Mouse (Mus musculus) intestine, embryonic 16.5 days (tissue): ENCODE results near the gene Ccnf. TPM values are rescaled to one million over a fixed set of nuclear protein-coding genes. Genes with fewer than 3 reads are reported as not detected.

Source experiments
- ATAC-seq: fragments of 200-750 bp; cut with Nextera tagmentation; 2 replicates; pipeline ENCODE4 v1.8.0; 2017; ENCODE audit warnings: moderate TSS enrichment, moderate library complexity
- H3K27ac ChIP-seq: fragments of 300-500 bp; sonication (generic); 2 replicates; pipeline ENCODE4 v1.5.1; 2014; ENCODE audit warnings: mild to moderate bottlenecking, low read length
- H3K27me3 ChIP-seq: fragments of 300-500 bp; sonication (generic); replicated peaks from 2 replicates; pipeline ENCODE4 v1.6.1; 2014; ENCODE audit warnings: low read length, control low read depth, mixed read lengths; ENCODE audit not compliant: control insufficient read depth, insufficient read depth
- H3K36me3 ChIP-seq: fragments of 300-500 bp; sonication (generic); 2 replicates; pipeline ENCODE4 v1.6.1; 2014; ENCODE audit warnings: low read length, control low read depth; ENCODE audit not compliant: control insufficient read depth, insufficient read depth
- H3K4me1 ChIP-seq: fragments of 300-500 bp; sonication (generic); 2 replicates; pipeline ENCODE4 v1.6.1; 2014; ENCODE audit warnings: low read length, control low read depth, mixed read lengths; ENCODE audit not compliant: control insufficient read depth, insufficient read depth
- H3K4me2 ChIP-seq: fragments of 300-500 bp; sonication (generic); 2 replicates; pipeline ENCODE4 v1.6.1; 2014; ENCODE audit warnings: low read depth, low read length, control low read depth
- H3K4me3 ChIP-seq: fragments of 300-500 bp; sonication (generic); 2 replicates; pipeline ENCODE4 v1.5.1; 2014; ENCODE audit warnings: mild to moderate bottlenecking, low read length
- H3K9ac ChIP-seq: fragments of 300-500 bp; sonication (generic); 2 replicates; pipeline ENCODE4 v1.6.1; 2014; ENCODE audit warnings: low read depth, low read length
- H3K9me3 ChIP-seq: fragments of 300-500 bp; sonication (generic); 2 replicates; pipeline ENCODE4 v1.6.1; 2016; ENCODE audit warnings: low read length, control low read depth; ENCODE audit not compliant: control insufficient read depth
- WGBS: fragments of 180-500 bp; shearing (Covaris S2); extraction: QIAGEN DNeasy Blood & Tissue Kit; methylation state at CpG from one replicate; pipeline ENCODE4 v1.1.7; 2014; 5-methylcytosine and 5-hydroxymethylcytosine counted together
- polyA plus RNA-seq: library from polyadenylated mRNA; unstranded; fragments of >200 nt; fragmentation: Nextera tagmentation; extraction: Ambion mirVana; gene quantifications from 2 replicates; pipeline ENCODE4 v1.2.1, GENCODE M21; 2015

Ccnf gene
- polyA plus RNA-seq, 1 experiment from 2014 or later = 49.9 TPM

- no peaks in the 10 kb centered on the region for H3K4me1 ChIP-seq
- H3K27ac ChIP-seq = no peak overlapping the region
- 70% methylated on average over 2 of the region's 2 CpGs for WGBS
- no peaks in the 10 kb centered on the region for H3K36me3 ChIP-seq
- no peak overlapping the region for H3K4me2 ChIP-seq
- H3K9ac ChIP-seq = no peak overlapping the region
- H3K4me3 ChIP-seq = no peak overlapping the region
- no peaks in the 10 kb centered on the region for H3K27me3 ChIP-seq
- H3K9me3 ChIP-seq = no peaks in the 10 kb centered on the region
- no peak for ATAC-seq
Observed at GRCm38 (mm10) chr17:24264766-24265165, 13.5 kb upstream of the Ccnf start.

GRCm38 (mm10) chr17:24260516-24260915, 9.2 kb upstream of the Ccnf start:
- Histone ChIP-seq H3K27ac (no peak overlapping the region), H3K9me3 (no peaks in the 10 kb centered on the region), H3K36me3 (no peaks in the 10 kb centered on the region), H3K4me1 (no peaks in the 10 kb centered on the region), H3K4me2 (no peak overlapping the region), H3K27me3 (no peaks in the 10 kb centered on the region), H3K4me3 (no peak overlapping the region), H3K9ac (no peak overlapping the region)
- 64% methylated on average over 4 of the region's 4 CpGs for WGBS
- ATAC-seq = no peak

- H3K27me3 ChIP-seq = no peaks in the 10 kb centered on the region
- no peaks in the 10 kb centered on the region for H3K4me1 ChIP-seq
- H3K36me3 ChIP-seq = no peaks in the 10 kb centered on the region
- no peak overlapping the region for H3K4me2 ChIP-seq
- H3K27ac ChIP-seq = no peak overlapping the region
- H3K4me3 ChIP-seq = no peak overlapping the region
- 71% methylated on average over 5 of the region's 5 CpGs for WGBS
- ATAC-seq = no peak
- H3K9me3 ChIP-seq = no peaks in the 10 kb centered on the region
- no peak overlapping the region for H3K9ac ChIP-seq
Observed at GRCm38 (mm10) chr17:24259702-24260101, 8.4 kb upstream of the Ccnf start.

- no peak overlapping the region for H3K4me2 ChIP-seq
- no peak overlapping the region for H3K9ac ChIP-seq
- H3K36me3 ChIP-seq = no peaks in the 10 kb centered on the region
- H3K9me3 ChIP-seq = no peaks in the 10 kb centered on the region
- H3K4me3 ChIP-seq = no peak overlapping the region
- 59% methylated on average over 4 of the region's 4 CpGs for WGBS
- ATAC-seq = no peak
- H3K27me3 ChIP-seq = no peaks in the 10 kb centered on the region
- no peak overlapping the region for H3K27ac ChIP-seq
- H3K4me1 ChIP-seq = no peaks in the 10 kb centered on the region
Observed at GRCm38 (mm10) chr17:24258981-24259380, 7.7 kb upstream of the Ccnf start.

GRCm38 (mm10) chr17:24252329-24252728, 1.0 kb upstream of the Ccnf start:
- Histone ChIP-seq H3K9ac (no peak overlapping the region; the same call in 1 of the 2 replicates), H3K27ac (no peak overlapping the region), H3K27me3 (no peaks in the 10 kb centered on the region), H3K4me3 (no peak overlapping the region), H3K9me3 (no peaks in the 10 kb centered on the region), H3K36me3 (peaks cover 12% of the 10 kb centered on the region), H3K4me1 (peaks cover 14% of the 10 kb centered on the region), H3K4me2 (no peak overlapping the region; the same call in 1 of the 2 replicates)
- 95% methylated on average over 2 of the region's 2 CpGs for WGBS
- ATAC-seq = no peak

- 0 out of 2 replicates have a peak, but pooled peaks have one; percentile 20 for ATAC-seq
- peak overlapping the region; percentile 73 for H3K27ac ChIP-seq
Observed at GRCm38 (mm10) chr17:24250988-24251319, 330 bp downstream of the Ccnf start.

GRCm38 (mm10) chr17:24248641-24249040, 2.6 kb downstream of the Ccnf start:
- Histone ChIP-seq H3K4me2 (no peak overlapping the region), H3K27ac (no peak overlapping the region), H3K4me1 (peaks cover 14% of the 10 kb centered on the region), H3K36me3 (peaks cover 27% of the 10 kb centered on the region), H3K27me3 (no peaks in the 10 kb centered on the region), H3K9ac (no peak overlapping the region), H3K4me3 (no peak overlapping the region), H3K9me3 (peaks cover 7% of the 10 kb centered on the region; the same call in 1 of the 2 replicates)
- WGBS = 97% methylated on average over 2 of the region's 2 CpGs
- no peak for ATAC-seq

More at GRCm38 (mm10) chr17:24250988-24251319, 330 bp downstream of the Ccnf start:
- Histone ChIP-seq H3K4me1 (peaks cover 14% of the 10 kb centered on the region), H3K9me3 (no peaks in the 10 kb centered on the region), H3K36me3 (peaks cover 15% of the 10 kb centered on the region), H3K4me2 (peak overlapping the region; percentile 53), H3K27me3 (no peaks in the 10 kb centered on the region), H3K9ac (peak overlapping the region; percentile 86), H3K4me3 (peak overlapping the region; percentile 81)
- 0% methylated on average over 32 of the region's 32 CpGs for WGBS

GRCm38 (mm10) chr17:24244061-24244460, 7.2 kb downstream of the Ccnf start:
- Histone ChIP-seq H3K36me3 (peaks cover 55% of the 10 kb centered on the region), H3K27ac (no peak overlapping the region), H3K4me3 (no peak overlapping the region), H3K9me3 (peaks cover 7% of the 10 kb centered on the region; the same call in 1 of the 2 replicates), H3K9ac (no peak overlapping the region), H3K27me3 (no peaks in the 10 kb centered on the region), H3K4me2 (no peak overlapping the region), H3K4me1 (no peaks in the 10 kb centered on the region)
- ATAC-seq = no peak
- WGBS = 97% methylated on average over 8 of the region's 8 CpGs

- H3K27ac ChIP-seq = no peak overlapping the region
- no peak overlapping the region for H3K4me2 ChIP-seq
- H3K9ac ChIP-seq = no peak overlapping the region
- WGBS = 83% methylated on average over 4 of the region's 4 CpGs
- peaks cover 54% of the 10 kb centered on the region for H3K36me3 ChIP-seq
- peaks cover 7% of the 10 kb centered on the region; the same call in 1 of the 2 replicates for H3K9me3 ChIP-seq
- no peaks in the 10 kb centered on the region for H3K27me3 ChIP-seq
- no peak for ATAC-seq
- no peak overlapping the region for H3K4me3 ChIP-seq
- H3K4me1 ChIP-seq = no peaks in the 10 kb centered on the region
Observed at GRCm38 (mm10) chr17:24243311-24243969, 7.8 kb downstream of the Ccnf start.

- Histone ChIP-seq H3K9ac (no peak overlapping the region), H3K36me3 (peaks cover 41% of the 10 kb centered on the region), H3K27ac (no peak overlapping the region), H3K27me3 (no peaks in the 10 kb centered on the region), H3K9me3 (no peaks in the 10 kb centered on the region), H3K4me1 (no peaks in the 10 kb centered on the region), H3K4me3 (no peak overlapping the region), H3K4me2 (no peak overlapping the region)
- 92% methylated on average over 7 of the region's 7 CpGs for WGBS
- ATAC-seq = no peak
Observed at GRCm38 (mm10) chr17:24236921-24237320, 14.4 kb downstream of the Ccnf start.
